Mouse (Mus musculus) A20 (cell line): ENCODE results near the gene Ubxn1.

Experiments used
- DNase-seq: peaks from one replicate; pipeline ENCODE4 v3.0.0-alpha.2; 2011; ENCODE audit warnings: low read depth, low spot score

Gene Ubxn1

DNA sequence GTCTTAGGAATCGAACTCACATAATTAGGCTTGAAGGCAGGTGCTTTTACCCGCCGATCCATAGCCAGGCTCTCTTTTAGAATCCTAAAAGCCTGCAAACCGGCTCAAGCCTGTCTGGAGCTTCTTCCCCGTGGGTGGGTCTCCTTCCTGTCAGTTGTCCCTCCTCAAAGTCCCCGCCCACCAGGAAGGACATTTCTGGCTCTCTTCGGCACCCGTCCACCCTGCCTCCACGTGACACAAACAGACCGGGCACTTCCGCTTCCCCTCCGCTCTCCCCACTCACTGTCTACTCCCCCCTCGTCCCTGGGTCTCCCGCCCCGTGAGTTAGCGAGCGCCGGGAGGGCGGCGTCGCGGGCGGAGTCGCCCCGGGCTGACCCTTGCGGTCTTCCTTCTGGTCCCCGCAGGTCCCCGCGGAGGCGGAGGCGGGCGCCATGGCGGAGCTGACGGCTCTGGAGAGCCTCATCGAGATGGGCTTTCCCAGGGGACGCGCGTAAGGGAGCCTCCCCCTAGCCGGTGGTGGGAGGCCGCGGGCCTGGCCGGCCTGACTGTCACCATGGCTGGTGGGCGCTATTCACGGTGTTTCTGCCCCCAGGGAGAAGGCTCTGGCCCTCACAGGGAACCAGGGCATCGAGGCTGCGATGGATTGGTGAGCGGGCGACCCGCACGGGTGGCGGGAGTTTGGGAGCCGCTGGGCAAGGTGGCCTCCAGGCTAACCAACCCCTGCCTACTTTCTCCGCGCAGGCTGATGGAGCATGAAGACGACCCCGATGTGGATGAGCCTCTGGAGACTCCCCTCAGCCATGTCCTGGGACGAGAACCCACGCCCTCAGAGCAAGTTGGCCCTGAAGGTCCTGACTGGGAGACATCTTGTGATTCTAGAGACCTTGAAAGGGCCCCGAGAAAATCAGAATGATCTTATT lies at the start of gene Ubxn1:
Ubxn1 (plus strand) TSS at position 230 of the 920 bp plus-strand sequence.
- peak; percentile 96 for DNase-seq

GRCm38 (mm10) chr19:8822696-8823095 lies 48.6 kb upstream of the Ubxn1 start:
- DNase-seq = no peak

- DNase-seq = no peak
Measured at GRCm38 (mm10) chr19:8829660-8830059, 41.6 kb upstream of the Ubxn1 start, which contains the start of gene AC129217.1. Gene AC129217.1, plus strand, starts transcription at chr19:8829773.

GRCm38 (mm10) chr19:8830664-8831063 lies 40.6 kb upstream of the Ubxn1 start:
- DNase-seq = no peak

GRCm38 (mm10) chr19:8831262-8831661 lies 40.0 kb upstream of the Ubxn1 start:
- no peak for DNase-seq

DNA sequence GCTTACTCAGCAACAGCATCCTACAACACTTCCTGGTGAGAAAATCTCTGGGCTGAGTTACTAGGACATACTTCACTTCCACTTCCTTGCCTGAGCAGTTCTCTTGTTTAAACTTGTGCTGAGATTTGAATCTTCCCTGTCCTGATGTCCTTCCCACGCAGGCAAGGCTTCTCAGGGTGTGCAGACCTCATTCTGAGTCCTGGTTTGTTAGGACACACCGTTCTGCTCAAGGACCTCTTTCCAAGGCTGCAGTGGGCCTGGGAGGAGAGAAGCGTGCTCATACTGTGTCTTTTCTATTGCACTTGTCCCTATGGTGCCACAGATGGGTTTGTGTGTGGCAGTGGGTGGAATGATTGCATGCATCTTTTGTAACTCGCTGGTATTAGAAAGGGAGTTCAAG lies 38.3 kb upstream of the Ubxn1 start:
- no peak for DNase-seq

- peak; percentile 19 for DNase-seq
Measured at GRCm38 (mm10) chr19:8836327-8836726, 35.0 kb upstream of the Ubxn1 start.

DNA sequence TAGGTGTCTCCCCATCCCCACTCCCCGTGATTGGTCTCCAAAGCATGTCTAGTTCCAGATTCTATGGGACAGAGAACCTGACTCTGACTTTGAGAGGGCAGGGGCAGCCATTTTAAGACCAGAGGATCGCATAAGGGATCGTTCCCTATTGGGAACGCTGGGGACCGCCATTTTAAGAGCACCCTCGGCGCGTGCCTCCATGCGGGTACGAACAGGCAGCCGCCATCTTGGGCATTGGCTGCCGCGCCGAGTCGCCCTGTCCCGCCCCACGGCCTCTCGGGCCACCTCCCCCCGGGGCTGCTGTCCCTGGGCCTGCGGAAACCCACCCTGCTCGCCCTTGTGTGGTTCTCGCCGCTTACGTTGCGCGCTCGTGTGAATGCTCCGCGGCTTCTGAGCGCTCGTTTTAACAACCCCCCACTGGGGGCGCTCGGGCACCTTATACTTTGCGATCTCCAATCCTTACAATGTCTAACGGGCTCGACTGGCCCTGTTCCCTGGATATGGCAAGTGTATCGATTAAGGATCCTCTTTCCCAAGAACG lies 34.0 kb upstream of the Ubxn1 start, which contains the start of gene Bscl2:
Bscl2 (plus strand) TSS at position 217 of the 541 bp plus-strand sequence.
- DNase-seq = peak; percentile 92

- peak; percentile 71 for DNase-seq
Measured at GRCm38 (mm10) chr19:8838041-8838730, 33.1 kb upstream of the Ubxn1 start.

DNA sequence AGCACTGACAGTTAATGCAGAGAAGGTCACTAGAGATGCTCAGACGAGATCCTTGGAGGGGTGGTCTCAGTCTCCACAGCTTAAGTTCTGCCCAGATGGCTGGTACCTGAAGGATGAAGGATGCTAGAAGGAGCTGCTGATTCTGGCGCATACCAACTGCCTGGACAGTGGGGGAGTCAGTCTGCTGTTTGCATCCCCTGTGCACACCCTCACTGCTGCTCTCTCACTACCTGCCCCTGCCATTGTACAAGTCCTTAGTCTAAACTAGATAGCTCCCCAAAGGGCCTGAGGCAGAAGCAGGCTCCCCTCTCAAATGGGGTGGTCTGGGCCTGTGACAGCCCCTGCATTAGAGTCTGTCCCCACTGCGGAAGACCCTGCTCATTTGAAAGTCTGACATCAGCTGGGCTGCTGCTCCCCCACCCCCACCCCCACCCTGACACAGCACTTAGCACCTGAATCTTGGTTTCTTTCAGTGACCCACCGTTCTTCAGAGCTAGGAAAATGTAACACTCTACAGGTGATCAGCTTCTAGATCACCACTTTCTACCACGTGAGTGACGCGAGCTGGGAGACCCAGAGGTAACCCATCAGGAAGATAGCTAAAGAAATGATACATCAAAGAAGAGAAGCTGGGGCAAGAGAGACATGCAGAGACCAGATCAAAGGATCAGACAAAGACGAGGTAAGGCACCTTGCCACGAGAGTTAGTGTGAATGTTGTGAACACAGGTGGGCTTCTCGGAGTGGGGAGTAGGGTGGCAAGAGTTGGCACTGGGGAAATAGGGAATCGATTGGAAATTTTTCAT lies 32.0 kb upstream of the Ubxn1 start, which contains the start of gene Gng3:
Gng3 (minus strand) TSS at position 92 of the 805 bp plus-strand sequence.
- DNase-seq = peak; percentile 93

- peak; percentile 89 for DNase-seq
Measured at GRCm38 (mm10) chr19:8839908-8840791, 31.1 kb upstream of the Ubxn1 start.

- no peak for DNase-seq
Measured at GRCm38 (mm10) chr19:8841012-8841411, 30.3 kb upstream of the Ubxn1 start.

GRCm38 (mm10) chr19:8842961-8843360 lies 28.3 kb upstream of the Ubxn1 start:
- no peak for DNase-seq

GRCm38 (mm10) chr19:8844371-8845129 lies 26.7 kb upstream of the Ubxn1 start:
- DNase-seq = peak; percentile 79

DNA sequence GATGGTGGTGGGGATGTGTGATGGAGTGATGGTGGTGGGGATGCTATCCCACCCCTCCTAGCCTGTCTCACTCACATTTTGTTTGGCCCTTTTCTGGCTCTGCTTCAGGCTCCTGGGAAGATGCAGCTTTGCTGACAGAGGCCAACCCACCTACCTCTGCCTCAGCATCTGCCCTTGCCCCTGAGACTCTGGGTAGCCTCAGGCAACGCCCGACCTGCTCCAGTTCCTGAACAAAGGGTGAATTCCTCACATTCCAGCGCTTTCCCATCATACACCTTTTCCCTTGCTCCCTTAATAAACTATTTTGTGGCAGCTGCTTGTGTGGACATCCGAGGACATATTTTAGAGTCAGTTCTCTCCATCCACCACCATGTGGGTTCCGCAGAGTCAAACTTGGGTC lies 22.9 kb upstream of the Ubxn1 start:
- DNase-seq = no peak

DNA sequence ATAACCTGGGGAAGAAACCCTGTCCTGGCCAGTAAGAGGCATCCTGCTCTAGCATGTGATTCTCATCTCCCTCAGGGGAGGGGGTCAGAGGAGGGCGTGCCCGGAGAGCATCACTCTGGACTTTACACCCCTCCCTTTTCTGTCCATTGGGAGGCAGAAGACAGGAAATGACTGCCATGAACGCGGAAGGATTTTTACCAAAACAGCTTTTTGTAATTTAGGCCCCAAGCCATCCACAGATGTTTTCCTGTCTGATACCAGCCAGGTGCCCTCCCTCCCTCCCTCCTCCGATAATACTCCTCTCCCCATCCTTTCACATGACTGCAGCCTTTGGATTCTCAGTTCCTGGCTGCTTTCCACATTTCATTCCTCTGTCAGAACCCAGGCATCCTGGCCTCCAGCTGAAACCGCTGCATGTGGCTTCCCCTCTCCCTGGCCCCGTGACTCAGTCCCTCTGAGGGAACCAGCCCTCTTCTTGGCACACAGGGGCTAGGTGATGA lies 20.8 kb upstream of the Ubxn1 start, which contains the start of gene Lrrn4cl:
Lrrn4cl (plus strand) TSS at position 367 of the 500 bp plus-strand sequence.
- DNase-seq = no peak

DNA sequence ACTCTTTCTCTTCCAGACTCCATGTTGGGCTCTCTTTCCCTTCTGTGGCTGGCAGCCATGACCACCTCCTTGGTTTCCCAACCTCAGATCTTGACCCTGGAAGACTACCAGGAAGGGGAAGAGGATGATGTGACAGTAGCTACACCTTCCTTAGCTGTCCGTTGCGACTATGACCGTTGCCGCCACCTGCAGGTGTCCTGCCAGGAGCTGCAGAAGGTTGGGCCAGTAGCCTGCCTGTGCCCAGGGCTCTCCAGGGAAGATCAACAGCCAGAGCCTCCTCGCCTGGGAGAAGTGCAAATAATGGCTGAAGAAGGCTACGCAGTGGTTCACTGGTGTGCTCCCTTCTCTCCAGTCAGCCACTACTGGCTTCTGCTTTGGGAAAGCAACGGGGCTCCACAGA lies 19.7 kb upstream of the Ubxn1 start:
- DNase-seq = no peak

- DNase-seq = no peak
Measured at GRCm38 (mm10) chr19:8852236-8852928, 18.9 kb upstream of the Ubxn1 start.

- DNase-seq = no peak
Measured at GRCm38 (mm10) chr19:8853117-8853516, 18.2 kb upstream of the Ubxn1 start.
